Mouse (Mus musculus): ENCODE measurements around the gene Vmn1r225. TPM values are rescaled to one million over a fixed set of nuclear protein-coding genes. Genes with fewer than 3 reads are reported as not detected.

Gene Vmn1r225
- not detected in 2 replicates for polyA plus RNA-seq (2021; fragmentation: Nextera tagmentation)
- long read RNA-seq, experiment 1: 0 reads
- long read RNA-seq, experiment 2: 0 reads

DNA sequence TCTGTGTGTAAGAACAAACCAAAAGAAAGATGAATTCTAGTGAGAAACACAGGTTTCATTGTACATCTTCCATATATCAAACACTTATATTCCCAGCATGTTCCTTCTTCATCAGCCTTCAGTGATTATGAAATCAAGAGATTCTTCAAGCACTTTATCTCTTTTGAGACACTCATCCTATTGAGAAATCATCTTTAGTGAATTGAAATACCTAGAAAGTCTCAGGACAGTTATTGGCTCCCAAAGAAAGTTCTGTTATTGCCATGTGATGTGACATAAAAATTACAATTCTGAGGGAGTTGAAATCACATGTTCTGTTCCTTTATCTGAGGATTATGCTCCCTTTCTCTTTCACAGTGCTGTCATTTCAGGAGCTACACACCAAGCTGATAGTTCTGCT lies at the start of gene Vmn1r225:
Vmn1r225 (plus strand) TSS at position 301 of the 400 bp plus-strand sequence.

GRCm38 (mm10) chr17:20481231-20481630 lies 16.7 kb upstream of the Vmn1r225 start, which contains the start of gene Vmn2r108:
Gene Vmn2r108 (minus strand): TSS chr17:20481331.

Other genes starting within 250 kb of the Vmn1r225 start
- gene Vmn2r106, start 212.6 kb upstream of the Vmn1r225 start, polyA plus RNA-seq (2021; fragmentation: Nextera tagmentation): not detected in 2 replicates
- gene Vmn2r107, start 152.9 kb upstream of the Vmn1r225 start, polyA plus RNA-seq (2021; fragmentation: Nextera tagmentation): not detected in 2 replicates
- not detected in 2 replicates for gene Vmn1r224, start 84.0 kb upstream of the Vmn1r225 start, polyA plus RNA-seq (2021; fragmentation: Nextera tagmentation)
- gene Vmn2r108, start 16.8 kb upstream of the Vmn1r225 start, polyA plus RNA-seq (2021; fragmentation: Nextera tagmentation): not detected in 2 replicates
- not detected in 2 replicates for gene Vmn2r109, start 66.6 kb downstream of the Vmn1r225 start, polyA plus RNA-seq (2021; fragmentation: Nextera tagmentation)
- not detected in 2 replicates for gene Vmn2r110, start 98.3 kb downstream of the Vmn1r225 start, polyA plus RNA-seq (2021; fragmentation: Nextera tagmentation)
- gene Fpr-rs3, start 126.7 kb downstream of the Vmn1r225 start, polyA plus RNA-seq (2021; fragmentation: Nextera tagmentation): not detected in 2 replicates
- not detected in 2 replicates for gene Vmn1r226, start 184.7 kb downstream of the Vmn1r225 start, polyA plus RNA-seq (2021; fragmentation: Nextera tagmentation)
- not detected in 2 replicates for gene Vmn1r227, start 231.7 kb downstream of the Vmn1r225 start, polyA plus RNA-seq (2021; fragmentation: Nextera tagmentation)

Data from layer of hippocampus, adult 6 months (tissue).